Mouse (Mus musculus): ENCODE measurements around the gene Atg16l1.
A peak's percentile ranks its signal among the peaks of the same experiment; 100 is the strongest.
"Not testable (repeated sequence)": the region's sequence is repeated elsewhere in the genome, so short reads cannot be mapped to it uniquely, and the experiment has no call there.

The Atg16l1 gene

DNA sequence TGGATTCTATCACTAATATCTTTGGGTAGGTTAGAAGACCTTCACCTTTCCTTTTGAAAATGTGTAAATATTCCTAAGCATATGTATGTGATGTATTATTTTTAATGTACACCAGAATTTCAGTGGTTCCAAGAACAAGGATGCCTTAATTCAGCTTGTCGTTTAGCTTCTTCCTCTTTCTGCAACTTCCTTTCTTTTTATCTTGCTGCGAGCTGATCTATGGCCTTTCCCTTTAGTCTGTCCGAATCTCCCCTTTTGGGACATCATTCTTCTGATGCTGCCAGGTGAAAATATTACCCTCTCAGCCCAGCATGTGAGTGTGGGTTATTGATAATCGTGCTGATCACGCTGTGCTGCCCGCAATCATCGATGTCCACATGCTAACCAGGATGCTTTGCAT is 19.2 kb downstream of the Atg16l1 start:
- no peak for DNase-seq

DNA sequence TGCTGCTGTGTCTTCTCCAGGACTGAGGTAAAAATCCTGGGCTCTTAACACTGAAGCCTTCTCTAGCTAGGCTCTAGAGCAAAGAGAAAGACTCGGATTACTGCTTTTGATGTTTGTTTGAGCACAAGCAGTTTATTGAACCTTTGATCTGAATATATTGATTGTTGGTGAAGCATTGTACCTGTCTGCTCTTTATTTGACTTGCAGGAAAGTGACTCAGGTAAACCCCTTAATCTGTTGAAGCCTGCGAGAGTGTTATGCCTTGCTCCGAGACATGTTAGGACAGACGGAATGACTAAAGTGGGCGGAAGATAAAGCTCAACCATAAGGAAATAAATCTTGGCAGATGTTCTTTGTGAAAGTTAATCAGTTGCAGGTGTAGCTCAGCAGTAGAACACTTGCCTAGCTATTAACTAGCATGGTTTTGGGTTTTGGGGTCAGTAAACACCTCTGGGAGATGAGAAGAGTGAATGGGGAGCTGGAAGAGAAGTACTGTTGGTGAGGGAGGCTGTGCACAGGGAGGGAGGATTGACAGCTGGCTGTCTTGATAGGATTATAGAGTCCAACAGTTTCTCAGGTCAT is 23.6 kb downstream of the Atg16l1 start:
- DNase-seq, result no peak

DNA sequence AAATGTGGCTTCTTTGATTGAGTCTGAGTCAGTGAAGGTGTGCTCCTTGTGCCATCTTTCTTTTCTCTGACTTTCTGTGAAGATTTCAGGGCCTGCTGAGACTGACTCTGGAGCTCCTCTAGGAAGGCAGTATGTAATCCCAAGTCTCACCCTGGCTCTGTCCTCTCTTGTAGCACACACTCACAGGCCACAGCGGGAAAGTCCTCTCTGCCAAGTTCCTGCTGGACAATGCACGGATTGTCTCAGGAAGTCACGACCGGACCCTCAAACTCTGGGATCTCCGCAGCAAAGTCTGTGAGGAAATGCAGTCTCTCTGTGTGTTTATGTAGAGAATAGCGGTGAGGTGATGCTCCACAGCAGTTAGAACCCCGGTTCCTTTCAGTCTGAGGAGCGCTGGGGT is 30.0 kb downstream of the Atg16l1 start:
- DNase-seq, result peak in 1 of 2 experiments; percentile 26

DNA sequence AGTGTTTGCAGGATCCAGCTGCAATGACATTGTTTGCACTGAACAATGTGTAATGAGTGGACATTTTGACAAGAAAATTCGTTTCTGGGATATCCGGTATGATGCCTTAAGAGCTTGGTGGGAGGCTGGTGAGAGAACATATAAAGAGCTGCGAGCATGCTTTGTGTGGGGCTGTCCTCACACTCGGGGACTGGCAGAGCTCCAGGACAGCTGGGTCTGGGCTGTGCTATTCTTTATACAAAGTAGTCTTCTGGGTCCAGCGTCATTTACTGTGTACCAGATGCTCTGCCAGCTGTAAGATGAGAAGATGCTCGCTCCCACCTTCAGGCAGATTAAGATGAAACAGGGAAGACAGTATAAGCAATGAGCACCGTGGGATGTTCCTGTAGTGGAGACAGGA is 30.6 kb downstream of the Atg16l1 start:
- DNase-seq, result peak in 1 of 2 experiments; percentile 56

DNA sequence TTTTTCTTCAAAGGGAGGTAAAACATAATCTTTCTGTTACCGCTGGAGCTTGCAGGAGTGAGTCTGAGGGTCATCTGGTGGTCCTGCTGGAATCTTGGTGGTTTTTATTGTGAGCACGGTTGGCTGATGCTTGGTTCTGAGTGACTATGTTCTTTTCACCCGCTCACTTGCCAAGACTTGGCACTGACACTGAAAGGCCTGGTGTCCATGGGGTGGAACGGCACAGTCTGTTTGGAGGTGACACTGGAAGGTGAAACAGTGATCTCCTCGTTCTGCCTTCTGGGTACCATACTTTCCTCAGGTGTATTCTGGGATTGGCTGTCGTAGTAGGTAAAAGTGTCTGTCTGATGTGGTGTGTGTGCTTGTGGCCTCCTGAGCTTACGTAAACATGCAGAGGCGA is 34.0 kb downstream of the Atg16l1 start:
- peak; percentile 18 to 27 for DNase-seq

DNA sequence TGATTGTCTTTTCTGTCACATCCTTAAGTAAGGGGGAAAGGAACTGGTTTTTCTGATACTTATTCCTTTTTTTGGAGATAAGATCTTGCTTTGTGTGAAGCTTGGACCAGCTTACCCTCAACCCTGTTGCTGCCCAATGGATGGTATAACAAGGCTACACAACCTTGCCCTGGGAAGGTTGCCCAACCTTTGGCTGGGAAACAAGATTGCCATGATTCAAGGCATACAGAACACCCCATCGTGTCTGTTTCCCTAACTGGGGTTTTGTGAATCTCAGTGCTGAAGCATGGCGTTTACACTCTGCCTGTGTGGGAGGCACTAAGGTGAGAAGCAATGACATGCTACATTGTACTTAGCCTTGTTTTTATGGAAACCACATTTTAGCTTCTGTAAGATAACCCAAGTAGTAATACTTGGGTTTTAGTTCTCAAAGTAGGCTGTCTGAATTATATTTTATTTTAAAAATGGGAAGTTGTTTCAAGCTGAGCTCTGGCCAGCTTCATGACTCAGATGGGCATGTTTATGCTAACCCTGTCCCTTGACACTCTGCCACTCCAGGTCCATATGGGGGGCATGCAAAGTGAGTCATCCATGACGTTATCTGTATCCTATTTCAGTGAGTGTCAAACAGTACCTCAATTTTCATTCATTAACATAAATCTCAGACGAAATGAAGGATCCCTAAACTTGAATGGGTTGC is 36.9 kb downstream of the Atg16l1 start:
- DNase-seq, result no peak

DNA sequence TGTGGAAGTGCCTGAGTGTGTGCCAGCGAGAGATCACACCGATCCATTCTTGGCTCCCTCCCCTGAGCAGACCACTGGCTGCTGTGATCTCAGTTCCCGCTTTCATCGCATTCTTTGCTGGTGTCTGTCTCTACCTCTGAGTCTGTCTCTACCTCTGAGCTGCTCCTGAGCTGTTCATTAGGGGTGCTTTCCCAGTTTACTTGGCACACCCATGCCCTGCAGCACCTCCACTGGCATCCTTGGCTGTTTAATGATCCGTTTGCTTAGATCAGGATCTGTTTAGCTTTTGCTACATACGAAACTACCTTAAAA is 37.4 kb downstream of the Atg16l1 start:
- DNase-seq, result no peak

DNA sequence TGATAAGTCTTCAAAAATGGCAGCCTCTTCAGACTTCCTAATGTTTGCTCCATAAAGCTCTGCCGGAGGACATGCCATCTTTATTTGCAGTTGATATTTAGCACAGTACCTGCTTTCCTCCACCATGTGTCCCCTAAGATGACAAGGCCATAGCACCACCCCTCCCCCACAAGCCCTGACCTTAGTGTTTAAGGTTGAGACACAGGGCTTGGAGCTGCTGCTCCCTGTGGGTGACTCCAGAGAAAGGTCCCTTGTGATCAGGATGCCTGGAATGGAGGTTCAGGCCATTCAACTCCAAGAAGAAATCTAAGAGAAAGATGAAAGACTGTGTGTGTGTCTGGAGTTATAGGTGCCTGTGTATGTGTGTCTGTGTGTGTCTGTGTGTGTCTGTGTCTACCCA is 42.0 kb downstream of the Atg16l1 start:
- DNase-seq, result no peak

DNA sequence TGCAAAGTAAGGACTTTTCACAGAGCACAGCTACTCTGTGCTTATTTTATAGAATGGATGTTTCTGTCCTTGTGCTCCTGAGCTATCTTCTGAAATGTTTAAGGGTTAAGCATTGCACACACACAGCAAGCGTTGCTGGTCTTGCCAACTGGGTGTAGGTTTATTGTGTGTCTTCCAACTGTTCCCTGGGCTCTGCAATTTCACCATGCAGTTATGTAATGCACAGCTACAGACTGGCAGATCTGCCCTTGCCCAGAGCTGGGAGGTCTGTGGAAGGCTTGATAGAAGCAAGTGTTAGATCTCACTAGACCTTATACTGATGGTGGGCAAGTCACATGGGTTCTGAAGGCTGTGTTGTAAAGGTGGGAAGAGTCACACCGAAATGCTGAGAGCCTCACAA is 42.6 kb downstream of the Atg16l1 start:
- DNase-seq, result no peak

DNA sequence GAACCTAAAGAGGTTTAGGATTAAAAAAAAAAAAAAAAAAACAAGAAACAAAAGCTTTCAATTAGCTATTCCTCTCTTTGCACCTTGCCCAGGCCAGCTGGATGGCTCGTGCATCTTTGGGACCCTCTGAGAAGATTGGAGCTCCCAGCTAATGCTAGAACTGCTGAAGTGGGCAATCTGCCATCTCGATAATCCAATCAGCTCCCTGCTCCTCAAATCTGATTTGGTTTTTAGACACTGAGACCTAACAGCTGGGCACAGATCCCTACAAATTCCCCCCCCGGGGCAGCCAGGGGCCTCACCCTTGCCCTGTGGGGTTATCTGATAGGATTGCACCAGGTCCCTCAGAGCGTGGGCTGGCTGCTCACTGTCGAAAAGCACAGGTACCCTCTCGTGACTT is 47.9 kb downstream of the Atg16l1 start, which contains the start of gene Sag:
Gene Sag, plus strand, starts transcription at position 105 of the 400 bp plus-strand sequence.
- no peak for DNase-seq

DNA sequence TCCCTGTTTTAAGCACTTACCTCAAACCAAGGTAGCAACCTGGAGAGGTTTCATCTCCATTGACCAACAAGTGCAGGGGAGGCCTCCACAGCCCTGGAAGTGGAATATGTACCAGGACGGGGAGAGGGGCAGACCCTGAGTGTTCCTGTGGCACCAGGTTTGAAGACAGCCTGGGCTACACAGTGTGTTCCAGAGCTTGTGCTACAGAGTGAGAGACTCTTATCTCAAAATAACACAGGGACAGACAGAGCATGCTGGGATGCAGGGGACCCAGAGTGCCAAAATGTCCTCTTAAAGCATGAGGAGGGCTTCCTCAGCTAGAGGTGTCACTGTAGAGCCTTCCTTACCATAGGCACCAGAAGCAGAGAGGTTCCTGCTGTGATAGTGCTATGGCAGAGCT is 52.1 kb downstream of the Atg16l1 start:
- no peak for DNase-seq

DNA sequence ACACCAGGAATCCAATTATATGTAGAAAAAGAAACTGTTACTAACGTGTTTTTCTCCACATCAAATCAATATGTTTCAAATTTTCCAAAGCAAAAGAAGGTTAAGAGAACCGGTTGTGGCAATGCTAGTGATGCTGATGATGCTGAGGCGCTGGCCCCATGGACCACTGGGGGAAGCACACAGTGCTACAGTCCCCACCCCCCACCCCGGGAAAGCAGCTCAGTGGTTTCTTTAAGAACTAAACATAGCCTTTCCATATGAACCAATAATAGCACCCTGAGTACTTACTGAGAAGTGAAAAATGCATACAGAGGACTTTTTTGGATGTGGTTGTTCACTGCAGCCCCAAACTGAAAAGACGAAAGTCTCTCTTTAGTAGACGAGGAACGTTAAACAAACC is 55.7 kb downstream of the Atg16l1 start:
- no peak for DNase-seq

DNA sequence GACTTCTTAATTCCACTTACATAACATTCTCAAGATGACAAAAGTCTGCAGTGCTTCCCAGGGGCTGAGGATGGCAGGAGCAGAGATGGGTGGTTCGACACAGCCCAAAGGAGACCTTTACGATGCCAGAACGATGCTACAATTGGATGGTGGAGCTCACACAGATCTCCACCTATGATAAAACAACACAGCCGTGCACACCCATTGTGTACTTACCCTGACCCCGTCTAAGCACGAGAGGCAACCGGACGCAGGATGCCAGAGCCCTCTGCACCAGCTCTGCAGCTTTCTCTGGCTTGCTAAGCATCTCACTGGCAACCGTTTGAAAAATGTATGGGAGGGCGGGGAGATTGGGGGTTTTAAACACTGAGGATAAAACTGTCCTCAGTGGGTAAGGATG is 56.4 kb downstream of the Atg16l1 start:
- DNase-seq, result no peak

DNA sequence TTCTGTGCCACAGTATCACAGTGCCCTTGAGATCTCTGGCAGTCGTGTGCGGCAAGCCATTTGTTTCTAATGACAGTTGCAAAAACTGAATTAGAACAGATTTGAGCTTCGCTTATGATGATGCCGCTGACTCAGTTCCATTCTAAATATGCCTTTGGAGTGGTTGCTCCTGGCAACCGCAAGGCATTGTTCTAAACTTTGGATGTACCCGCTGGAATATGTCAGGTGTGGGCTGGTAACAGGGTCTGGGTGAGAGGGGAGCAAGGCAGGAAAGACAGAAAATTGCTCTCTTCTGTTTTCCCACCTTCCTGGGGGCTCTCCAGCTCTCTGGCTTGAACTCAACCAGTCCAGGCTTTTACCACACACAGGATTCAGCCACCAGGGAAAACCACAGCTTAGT is 57.5 kb downstream of the Atg16l1 start:
- no peak for DNase-seq

DNA sequence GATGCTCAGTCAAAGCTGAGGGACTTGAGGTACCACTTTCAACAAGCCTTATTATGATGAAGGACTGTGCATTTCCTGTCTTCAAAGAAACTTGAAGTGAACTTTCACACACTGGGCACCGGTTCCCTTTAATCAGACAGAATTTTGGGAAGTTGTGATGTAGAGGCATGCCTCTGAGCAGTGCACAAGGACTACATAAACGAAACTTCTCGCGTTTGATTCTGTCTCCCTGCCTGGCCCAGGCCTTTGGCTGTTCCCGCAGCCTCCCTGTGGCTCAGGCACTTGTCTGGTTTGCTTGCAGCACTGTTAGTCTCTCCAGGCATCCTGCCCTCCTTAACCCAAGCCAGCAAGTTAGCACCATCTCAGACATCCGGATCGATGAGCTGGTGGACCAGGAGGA is 58.0 kb downstream of the Atg16l1 start:
- DNase-seq, result peak; percentile 15 to 33

DNA sequence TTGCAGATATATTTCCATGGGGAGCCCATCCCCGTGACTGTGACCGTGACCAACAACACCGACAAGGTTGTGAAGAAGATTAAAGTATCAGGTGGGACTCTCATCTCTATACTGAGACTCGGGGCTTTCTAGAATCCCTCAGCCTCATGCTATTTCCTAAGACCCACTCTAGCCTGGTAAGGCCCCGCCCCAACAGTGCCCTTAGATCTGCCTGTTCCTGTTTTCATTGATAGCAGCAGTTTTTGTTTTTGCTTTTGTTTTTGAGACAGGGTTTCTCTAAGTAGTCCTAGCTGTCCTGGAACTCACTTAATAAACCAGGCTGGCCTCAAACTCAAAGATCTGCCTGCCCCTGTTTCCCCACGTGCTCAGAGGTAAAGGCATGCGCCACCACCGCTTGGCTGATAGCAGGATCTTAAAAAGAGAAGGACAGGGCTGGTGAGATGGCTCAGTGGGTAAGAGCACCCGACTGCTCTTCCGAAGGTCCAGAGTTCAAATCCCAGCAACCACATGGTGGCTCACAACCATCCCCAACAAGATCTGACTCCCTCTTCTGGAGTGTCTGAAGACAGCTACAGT is 68.8 kb downstream of the Atg16l1 start:
- DNase-seq, result no peak

DNA sequence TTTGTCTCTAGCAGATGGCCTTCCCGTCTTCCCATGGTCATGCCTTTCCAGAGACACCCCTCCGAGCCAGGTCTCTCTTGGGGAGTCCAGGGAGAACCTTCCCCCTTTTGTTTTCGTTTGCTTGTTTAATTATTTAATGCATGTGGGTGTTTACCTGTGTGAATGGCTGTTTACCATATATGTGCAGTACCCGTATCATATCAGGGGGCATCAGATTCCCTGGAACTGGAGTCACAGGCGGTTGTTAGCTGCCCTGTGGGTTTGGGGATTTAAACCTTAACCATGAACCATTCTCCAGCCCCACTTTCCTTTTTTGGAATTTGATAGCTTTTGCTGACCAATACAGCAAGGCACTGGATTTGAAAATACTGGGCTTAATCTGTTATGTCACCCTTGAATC is 69.6 kb downstream of the Atg16l1 start:
- DNase-seq, result no peak

DNA sequence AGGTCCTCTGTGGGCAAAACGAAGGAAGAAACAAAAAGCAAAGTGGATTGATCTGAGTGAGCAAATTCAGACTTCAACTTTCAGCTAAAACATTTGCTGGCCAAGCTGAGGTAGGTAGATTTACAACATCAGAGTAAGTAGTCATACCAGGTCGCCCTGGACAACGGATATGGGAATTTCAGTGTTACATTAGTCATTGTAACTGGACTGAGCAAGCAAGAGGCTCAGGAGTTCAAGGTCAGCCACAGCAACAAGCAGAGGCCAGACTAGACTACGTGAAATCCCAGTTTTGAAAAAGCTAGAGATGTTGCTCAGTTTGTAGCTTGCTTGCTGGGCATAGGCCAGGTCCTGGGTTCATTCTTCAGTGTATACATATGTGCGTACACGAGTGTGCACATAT is 70.3 kb downstream of the Atg16l1 start:
- no peak for DNase-seq

DNA sequence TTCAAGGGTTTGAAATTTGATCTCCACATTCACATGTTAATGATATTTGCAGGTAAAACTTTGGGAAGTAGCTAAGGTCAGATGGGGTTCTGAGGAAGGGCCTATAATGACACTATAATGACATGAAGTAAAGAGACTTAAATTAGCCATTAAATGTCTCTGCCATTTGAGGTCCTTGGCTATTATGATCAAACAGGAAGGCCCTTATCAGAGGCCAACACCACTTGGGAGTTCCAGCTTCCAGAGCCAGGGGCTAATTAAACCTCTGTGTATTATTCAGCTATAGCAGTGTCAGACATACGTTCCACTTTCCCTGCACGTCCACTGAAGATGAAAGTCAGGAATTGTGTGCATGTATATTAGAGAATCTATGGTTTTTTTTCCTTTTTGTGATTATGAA is 70.8 kb downstream of the Atg16l1 start:
- no peak for DNase-seq

DNA sequence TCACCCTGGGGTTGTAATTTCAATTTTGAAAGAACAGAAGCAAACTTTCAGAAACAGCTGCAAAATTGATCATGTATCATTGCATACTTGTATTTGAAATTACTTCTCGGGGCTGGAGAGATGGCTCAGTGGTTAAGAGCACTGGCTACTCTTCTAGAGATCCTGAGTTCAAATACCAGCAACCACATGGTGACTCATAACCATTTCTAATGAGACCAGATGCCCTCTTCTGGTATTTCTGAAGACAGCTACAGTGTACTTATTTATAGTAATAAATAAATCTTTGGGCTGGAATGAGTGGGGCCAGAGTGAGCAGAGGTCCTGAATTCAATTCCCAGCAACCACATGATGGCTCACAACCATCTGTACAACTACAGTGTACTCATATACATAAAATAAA is 71.8 kb downstream of the Atg16l1 start:
- not testable (repeated sequence) for DNase-seq

DNA sequence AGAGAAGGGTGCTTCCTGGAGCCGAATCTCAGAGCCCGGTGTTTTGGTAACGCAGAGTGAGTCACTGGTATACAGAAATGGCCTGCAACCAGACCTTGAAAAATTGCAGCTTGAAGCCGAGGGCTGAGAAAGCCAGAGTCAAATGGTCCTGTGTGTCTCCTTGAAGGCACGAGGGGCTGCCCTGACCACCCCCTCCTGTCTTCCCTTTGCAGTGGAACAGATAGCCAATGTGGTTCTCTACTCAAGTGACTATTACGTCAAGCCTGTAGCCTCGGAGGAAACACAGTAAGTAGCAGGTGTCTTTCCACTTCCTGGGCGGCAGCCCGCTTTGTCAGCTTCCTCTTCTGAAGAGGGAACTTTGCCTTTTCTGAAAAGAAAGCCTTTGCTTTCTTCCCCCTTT is 72.5 kb downstream of the Atg16l1 start:
- no peak for DNase-seq

DNA sequence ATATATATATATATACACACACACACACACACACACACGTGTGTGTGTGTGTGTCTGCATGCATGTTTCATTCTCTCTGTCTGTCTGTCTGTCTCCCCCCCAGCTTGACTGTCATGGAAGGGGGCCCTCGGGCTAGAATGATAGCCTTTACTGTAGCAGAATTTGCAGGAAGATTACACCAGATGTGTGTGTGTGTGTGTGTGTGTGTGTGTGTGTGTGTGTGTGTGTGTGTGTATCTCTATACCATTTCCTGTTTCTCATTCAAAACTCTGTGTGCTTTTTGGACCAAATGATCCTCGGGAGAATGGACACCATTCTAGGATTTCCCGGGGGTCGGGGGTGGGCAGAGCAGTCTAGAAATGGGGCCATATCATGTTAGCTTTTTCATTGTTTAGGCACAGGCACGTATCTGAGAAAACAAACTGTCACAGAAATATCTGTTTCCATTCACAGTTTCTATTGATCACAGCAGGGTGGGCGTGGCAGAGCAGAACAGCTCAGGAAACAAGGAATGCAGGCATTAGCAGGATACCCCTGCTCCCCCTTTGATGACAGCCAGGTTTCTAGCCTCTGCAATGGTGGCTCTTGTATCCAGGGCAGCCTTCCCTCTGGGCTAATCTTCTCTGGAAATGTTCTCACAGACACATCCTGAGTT is 73.4 kb downstream of the Atg16l1 start:
- no peak for DNase-seq

DNA sequence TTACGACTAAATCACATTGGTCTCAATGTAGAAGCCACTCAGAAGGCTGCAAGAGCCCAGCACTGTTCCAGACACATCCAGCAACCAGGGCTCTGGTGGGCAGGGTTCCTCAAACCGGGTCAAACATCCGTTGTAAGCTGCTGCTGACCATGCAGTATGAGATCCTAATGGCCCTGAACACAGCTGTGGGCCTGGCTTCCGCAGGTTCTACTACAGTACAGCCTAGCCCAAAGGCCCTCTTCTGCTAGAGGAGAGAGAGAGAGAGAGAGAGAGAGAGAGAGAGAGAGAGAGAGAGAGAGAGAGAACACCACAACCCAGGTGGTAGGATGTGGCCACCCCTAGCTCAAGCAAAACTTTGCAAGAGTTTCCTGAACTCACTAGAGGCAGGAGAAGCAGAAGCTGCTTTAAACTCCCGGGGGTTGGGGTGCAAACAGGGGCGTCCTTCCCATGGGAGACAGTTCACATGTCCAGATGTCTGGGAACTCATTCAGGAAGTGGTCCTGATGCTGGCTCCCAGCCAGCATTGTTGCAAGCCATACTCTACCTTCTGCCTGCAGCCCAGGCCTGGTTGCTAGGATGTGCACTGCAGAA is 74.0 kb downstream of the Atg16l1 start:
- DNase-seq, result no peak

DNA sequence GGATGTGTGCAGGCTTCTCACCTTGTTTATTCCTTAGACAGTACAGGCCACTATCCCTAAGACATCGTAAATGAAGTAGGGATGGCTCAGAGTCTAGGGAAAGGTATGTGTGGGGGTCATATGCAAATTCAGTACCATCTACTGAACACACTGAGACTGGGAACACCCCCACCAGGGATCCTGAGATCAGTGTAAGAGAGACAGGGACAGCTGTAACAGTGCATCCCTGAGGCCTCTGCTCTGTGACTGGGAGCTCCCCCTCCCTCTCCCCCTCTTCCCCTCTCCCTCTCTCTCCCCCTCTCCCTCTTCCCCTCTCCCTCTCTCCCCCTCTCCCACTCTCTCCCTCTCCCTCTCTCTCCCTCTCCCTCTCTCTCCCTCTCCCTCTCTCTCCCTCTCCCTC is 80.8 kb downstream of the Atg16l1 start:
- no peak for DNase-seq

Measured in cerebellum, postnatal 10 days (tissue).